Mouse (Mus musculus) lung, postnatal 0 days (tissue): Measurements from ENCODE around the gene Rps3a1.

Source experiments
- CTCF ChIP-seq: IDR thresholded peaks from 2 replicates; pipeline ENCODE4 v1.5.1; 2016; ENCODE audit warnings: antibody characterized with exemption, mild to moderate bottlenecking
- EP300 ChIP-seq: IDR thresholded peaks from 2 replicates; pipeline ENCODE4 v1.6.1; 2016; ENCODE audit warnings: antibody characterized with exemption, mild to moderate bottlenecking, control low read depth

DNA sequence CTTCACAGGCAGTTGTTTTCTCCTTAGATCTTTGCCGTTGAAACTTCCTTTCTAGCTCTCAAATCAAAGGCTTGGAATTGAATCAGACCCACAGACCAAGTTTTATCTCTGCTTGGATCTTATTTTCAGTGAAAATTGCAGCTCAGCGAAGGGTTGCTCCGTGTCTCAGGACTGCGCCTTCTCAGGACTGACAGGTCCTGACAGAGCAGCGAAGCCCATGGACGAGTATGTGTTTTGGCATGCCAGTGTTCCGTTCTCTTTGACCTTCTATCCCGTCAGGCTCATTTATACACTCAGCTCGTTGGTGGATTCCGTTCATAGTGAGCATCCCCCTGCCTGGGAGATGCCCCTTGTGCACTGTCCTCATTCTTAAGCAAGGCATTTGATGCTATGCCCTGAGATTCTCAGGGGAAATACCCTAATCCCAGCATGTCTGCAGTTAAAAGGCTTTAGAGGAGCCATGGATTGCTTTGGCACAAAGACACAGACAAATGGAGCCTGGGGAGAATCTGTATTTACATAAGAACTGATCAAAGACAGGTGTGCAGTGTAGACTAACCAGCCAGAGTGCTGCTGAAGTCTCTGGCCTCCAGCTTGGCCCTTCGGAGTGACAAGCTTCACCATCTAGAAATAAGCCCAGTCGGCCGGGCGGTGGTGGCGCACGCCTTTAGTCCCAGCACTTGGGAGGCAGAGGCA is 23.1 kb downstream of the Rps3a1 start:
- no peak for TF ChIP-seq CTCF
- TF ChIP-seq EP300, result no peak
